Mouse (Mus musculus): ENCODE results near the gene Cyp8b1.

DNA sequence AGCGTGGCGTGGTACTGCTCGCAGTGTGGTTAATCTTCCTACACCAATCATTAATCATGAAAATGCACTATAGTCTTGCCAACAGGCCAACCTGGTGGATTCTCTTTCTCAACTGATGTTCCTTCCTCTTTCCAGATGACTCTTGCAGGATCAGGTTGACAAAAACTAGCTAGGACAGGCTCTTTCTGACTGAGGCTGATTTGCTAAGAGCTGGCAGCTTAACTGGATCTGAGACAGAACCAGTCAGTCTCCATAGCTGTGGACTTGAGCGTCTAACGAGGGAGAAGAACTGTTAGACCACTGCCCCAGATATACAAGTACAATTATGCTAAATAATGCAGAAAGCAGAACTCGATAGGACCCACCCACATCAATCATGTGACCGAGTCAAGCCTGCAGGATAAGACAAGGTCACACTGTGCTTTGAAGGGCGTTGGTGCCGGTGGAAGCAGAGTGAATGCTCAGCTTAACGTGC, 3.0 kb upstream of the Cyp8b1 start:
- TF ChIP-seq MYOD1 (IDR thresholded peaks at IDR 0.05; ENCODE audit: control insufficient read depth in 1 of 3, insufficient read length in 2 of 3, low read depth in 2 of 3) (no peak), USF1 (IDR thresholded peaks at IDR 0.05; ENCODE audit: low read depth) (no peak), E2F4 (IDR thresholded peaks at IDR 0.05; ENCODE audit: insufficient read depth) (no peak), MAX (IDR thresholded peaks at IDR 0.05; ENCODE audit: low read depth) (no peak), TCF12 (IDR thresholded peaks at IDR 0.05; ENCODE audit: insufficient read depth, poor library complexity, severe bottlenecking) (no peak), MYOG (IDR thresholded peaks at IDR 0.05; ENCODE audit: control insufficient read depth in 1 of 3, insufficient read depth in 1 of 3, insufficient read length in 2 of 3, low read depth in 2 of 3) (no peak), POLR2AphosphoS2 (IDR thresholded peaks at IDR 0.05; ENCODE audit: insufficient read length, low read depth) (no peak), POLR2A (IDR thresholded peaks at IDR 0.05; ENCODE audit: insufficient read length, low read depth) (no peak), REST (IDR thresholded peaks at IDR 0.05; ENCODE audit: insufficient read depth, insufficient read length) (no peak), CEBPB (IDR thresholded peaks at IDR 0.05; ENCODE audit: insufficient read depth, poor library complexity, severe bottlenecking) (no peak)
